Mouse (Mus musculus): ENCODE results near the gene Acvr1. TPM values are rescaled to one million over a fixed set of nuclear protein-coding genes. Genes with fewer than 3 reads are reported as not detected.

The Acvr1 gene
- polyA plus RNA-seq, 1 experiment from 2014 or later, result 5.5 TPM

DNA sequence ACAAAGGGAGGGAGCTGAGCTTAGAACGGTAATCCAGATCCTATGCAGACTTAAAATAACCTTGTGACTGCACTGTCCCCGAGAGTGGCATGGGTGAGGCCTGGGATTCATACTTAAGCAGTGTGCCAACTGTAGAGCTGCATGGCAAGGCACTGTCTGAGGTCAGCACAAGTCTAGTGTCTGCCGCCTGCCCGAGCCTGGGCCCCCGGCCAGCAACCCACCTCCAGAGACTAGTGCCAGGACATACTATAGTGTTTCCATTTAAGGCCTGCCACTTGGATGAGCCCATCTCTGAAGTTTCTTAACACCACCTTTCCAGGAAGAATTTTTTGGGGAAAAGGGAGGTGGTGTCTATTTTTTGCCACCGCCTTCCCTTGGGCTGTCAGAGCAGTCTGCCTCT is 1.7 kb downstream of the Acvr1 start:
- Histone ChIP-seq H3K27ac (no peak overlapping the region), H3K9ac (ENCODE audit: low read depth, low read length) (no peak overlapping the region)
- ATAC-seq (replicated peaks; ENCODE audit: low FRiP score, low read depth), result no peak

GRCm38 (mm10) chr2:58562137-58562536 is 4.8 kb downstream of the Acvr1 start:
- Histone ChIP-seq H3K27ac (no peak overlapping the region), H3K4me1 (replicated peaks; ENCODE audit: insufficient read depth, low read length) (peaks cover 13% of the 10 kb centered on the region), H3K36me3 (ENCODE audit: insufficient read depth, low read length) (no peaks in the 10 kb centered on the region), H3K4me2 (ENCODE audit: low read length) (no peak overlapping the region), H3K9me3 (replicated peaks; ENCODE audit: low read length) (no peaks in the 10 kb centered on the region), H3K4me3 (replicated peaks; ENCODE audit: low read depth, low read length) (no peak overlapping the region), H3K27me3 (ENCODE audit: insufficient read depth, low read length) (no peaks in the 10 kb centered on the region), H3K9ac (ENCODE audit: low read depth, low read length) (no peak overlapping the region)
- DNase-seq (ENCODE audit: low spot score) (no peak), ATAC-seq (replicated peaks; ENCODE audit: low FRiP score, low read depth) (no peak)
- 52% methylated on average over 4 of the region's 4 CpGs for WGBS
- no peak for TF ChIP-seq CTCF (IDR thresholded peaks at IDR 0.05; ENCODE audit: low read depth)

More for the DNA sequence above, 1.7 kb downstream of the Acvr1 start:
- H3K36me3 ChIP-seq (ENCODE audit: insufficient read depth, low read length), result no peaks in the 10 kb centered on the region
- no peaks in the 10 kb centered on the region for H3K27me3 ChIP-seq (ENCODE audit: insufficient read depth, low read length)
- no peak for DNase-seq (ENCODE audit: low spot score)
- no peak for TF ChIP-seq CTCF (IDR thresholded peaks at IDR 0.05; ENCODE audit: low read depth)
- H3K9me3 ChIP-seq (replicated peaks; ENCODE audit: low read length), result no peaks in the 10 kb centered on the region
- H3K4me1 ChIP-seq (replicated peaks; ENCODE audit: insufficient read depth, low read length), result peaks cover 20% of the 10 kb centered on the region
- 54% methylated on average over 6 of the region's 6 CpGs for WGBS
- 0 out of 2 replicates have a peak overlapping the region, but pooled peaks have one; percentile 90 for H3K4me3 ChIP-seq (replicated peaks; ENCODE audit: low read depth, low read length)
- peak overlapping the region; percentile 64 for H3K4me2 ChIP-seq (ENCODE audit: low read length)

DNA sequence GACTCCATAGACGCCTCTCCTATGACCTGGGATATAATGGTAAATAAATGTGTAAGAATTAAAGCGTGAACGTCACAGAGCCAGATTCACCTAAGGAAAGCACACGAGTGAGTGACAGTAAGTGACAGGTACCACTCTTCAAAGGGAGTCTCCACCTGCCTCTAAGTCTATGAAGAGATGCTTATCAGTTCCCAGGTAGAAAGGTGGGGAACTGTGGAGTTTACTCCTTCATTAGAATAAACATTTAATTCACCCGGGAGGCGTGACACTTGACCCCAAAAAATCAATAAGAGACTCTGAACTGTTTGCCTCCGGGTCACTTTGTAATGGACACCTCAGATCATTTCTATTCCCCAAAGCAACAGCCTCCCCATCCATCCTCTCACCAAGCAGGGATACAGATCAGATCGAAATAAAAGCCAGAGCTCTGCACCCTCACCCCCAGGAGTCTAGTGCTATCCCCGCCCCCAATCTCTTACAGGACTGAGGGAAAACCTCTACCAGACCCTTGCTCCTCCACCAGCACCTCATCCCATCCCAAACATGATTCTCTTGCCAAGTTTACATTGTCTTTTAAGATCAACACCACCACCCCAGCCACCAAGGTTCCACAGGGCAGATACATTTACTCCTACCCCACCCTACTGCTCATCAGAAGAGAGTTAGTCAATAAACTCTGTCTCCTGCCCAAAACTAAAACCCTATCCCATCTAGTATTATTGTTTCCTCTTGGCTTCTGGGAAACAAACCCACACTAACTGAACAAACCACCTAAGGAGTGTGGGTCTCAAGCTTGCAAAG is 9.7 kb downstream of the Acvr1 start:
- no peak overlapping the region for H3K4me3 ChIP-seq (replicated peaks; ENCODE audit: low read depth, low read length)
- H3K36me3 ChIP-seq (ENCODE audit: insufficient read depth, low read length), result no peaks in the 10 kb centered on the region
- no peaks in the 10 kb centered on the region for H3K9me3 ChIP-seq (replicated peaks; ENCODE audit: low read length)
- no peak overlapping the region for H3K9ac ChIP-seq (ENCODE audit: low read depth, low read length)
- H3K4me1 ChIP-seq (replicated peaks; ENCODE audit: insufficient read depth, low read length), result peaks cover 6% of the 10 kb centered on the region
- TF ChIP-seq CTCF (IDR thresholded peaks at IDR 0.05; ENCODE audit: low read depth), result no peak
- H3K4me2 ChIP-seq (ENCODE audit: low read length), result no peak overlapping the region
- DNase-seq (ENCODE audit: low spot score) (no peak), ATAC-seq (replicated peaks; ENCODE audit: low FRiP score, low read depth) (no peak)
- no peak overlapping the region for H3K27ac ChIP-seq
- WGBS, result 65% methylated on average over 9 of the region's 9 CpGs
- H3K27me3 ChIP-seq (ENCODE audit: insufficient read depth, low read length), result no peaks in the 10 kb centered on the region

DNA sequence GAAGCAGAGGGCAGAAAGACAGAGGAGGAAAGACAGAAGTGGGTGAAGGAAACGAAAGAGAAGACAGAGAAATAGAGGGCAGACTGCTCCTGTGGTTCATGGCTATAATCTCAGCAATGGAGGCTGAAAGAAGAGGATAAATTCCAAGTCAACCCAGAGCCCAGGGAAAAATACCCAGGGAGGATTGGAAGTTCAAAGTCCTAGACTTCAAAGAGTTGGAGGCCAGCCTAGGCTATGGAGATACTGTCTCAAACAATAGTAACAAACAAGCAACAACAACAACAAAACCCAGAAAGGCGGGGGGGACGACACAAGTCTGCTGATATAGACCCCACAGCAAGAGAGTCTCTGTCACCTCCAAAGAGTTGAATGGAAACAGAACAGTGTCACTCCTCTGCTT is 14.7 kb downstream of the Acvr1 start:
- no peak for ATAC-seq (replicated peaks; ENCODE audit: low FRiP score, low read depth)

GRCm38 (mm10) chr2:58551866-58552265 is 15.1 kb downstream of the Acvr1 start:
- ATAC-seq (replicated peaks; ENCODE audit: low FRiP score, low read depth) (no peak), DNase-seq (ENCODE audit: low spot score) (no peak)
- Histone ChIP-seq H3K4me1 (replicated peaks; ENCODE audit: insufficient read depth, low read length) (peaks cover 14% of the 10 kb centered on the region), H3K36me3 (ENCODE audit: insufficient read depth, low read length) (no peaks in the 10 kb centered on the region), H3K27me3 (ENCODE audit: insufficient read depth, low read length) (no peaks in the 10 kb centered on the region), H3K9me3 (replicated peaks; ENCODE audit: low read length) (no peaks in the 10 kb centered on the region), H3K4me3 (replicated peaks; ENCODE audit: low read depth, low read length) (no peak overlapping the region), H3K4me2 (ENCODE audit: low read length) (no peak overlapping the region), H3K27ac (no peak overlapping the region), H3K9ac (ENCODE audit: low read depth, low read length) (no peak overlapping the region)
- TF ChIP-seq CTCF (IDR thresholded peaks at IDR 0.05; ENCODE audit: low read depth), result no peak
- WGBS, result 44% methylated on average over 6 of the region's 6 CpGs

More for the DNA sequence above, 14.7 kb downstream of the Acvr1 start:
- Histone ChIP-seq H3K4me3 (replicated peaks; ENCODE audit: low read depth, low read length) (no peak overlapping the region), H3K4me2 (ENCODE audit: low read length) (no peak overlapping the region), H3K36me3 (ENCODE audit: insufficient read depth, low read length) (no peaks in the 10 kb centered on the region), H3K9ac (ENCODE audit: low read depth, low read length) (no peak overlapping the region), H3K9me3 (replicated peaks; ENCODE audit: low read length) (no peaks in the 10 kb centered on the region), H3K27me3 (ENCODE audit: insufficient read depth, low read length) (no peaks in the 10 kb centered on the region), H3K27ac (no peak overlapping the region), H3K4me1 (replicated peaks; ENCODE audit: insufficient read depth, low read length) (peaks cover 14% of the 10 kb centered on the region)
- WGBS, result 65% methylated on average over 3 of the region's 3 CpGs
- no peak for TF ChIP-seq CTCF (IDR thresholded peaks at IDR 0.05; ENCODE audit: low read depth)
- no peak for DNase-seq (ENCODE audit: low spot score)

- Histone ChIP-seq H3K27ac (no peak overlapping the region), H3K4me2 (ENCODE audit: low read length) (no peak overlapping the region), H3K4me1 (replicated peaks; ENCODE audit: insufficient read depth, low read length) (peaks cover 14% of the 10 kb centered on the region), H3K27me3 (ENCODE audit: insufficient read depth, low read length) (no peaks in the 10 kb centered on the region), H3K36me3 (ENCODE audit: insufficient read depth, low read length) (no peaks in the 10 kb centered on the region), H3K9me3 (replicated peaks; ENCODE audit: low read length) (no peaks in the 10 kb centered on the region), H3K9ac (ENCODE audit: low read depth, low read length) (no peak overlapping the region), H3K4me3 (replicated peaks; ENCODE audit: low read depth, low read length) (no peak overlapping the region)
- no peak for ATAC-seq (replicated peaks; ENCODE audit: low FRiP score, low read depth)
- TF ChIP-seq CTCF (IDR thresholded peaks at IDR 0.05; ENCODE audit: low read depth), result no peak
- DNase-seq (ENCODE audit: low spot score), result no peak
- 71% methylated on average over 9 of the region's 9 CpGs for WGBS
These were observed 16.5 kb downstream of the Acvr1 start for GRCm38 (mm10) chr2:58550488-58550887.
